Mouse (Mus musculus): Measurements from ENCODE around the gene Cadps2. TPM values are rescaled to one million over a fixed set of nuclear protein-coding genes. Genes with fewer than 3 reads are reported as not detected.

The Cadps2 gene
- polyA plus RNA-seq, 1 experiment from 2014 or later = 7.4 TPM

DNA sequence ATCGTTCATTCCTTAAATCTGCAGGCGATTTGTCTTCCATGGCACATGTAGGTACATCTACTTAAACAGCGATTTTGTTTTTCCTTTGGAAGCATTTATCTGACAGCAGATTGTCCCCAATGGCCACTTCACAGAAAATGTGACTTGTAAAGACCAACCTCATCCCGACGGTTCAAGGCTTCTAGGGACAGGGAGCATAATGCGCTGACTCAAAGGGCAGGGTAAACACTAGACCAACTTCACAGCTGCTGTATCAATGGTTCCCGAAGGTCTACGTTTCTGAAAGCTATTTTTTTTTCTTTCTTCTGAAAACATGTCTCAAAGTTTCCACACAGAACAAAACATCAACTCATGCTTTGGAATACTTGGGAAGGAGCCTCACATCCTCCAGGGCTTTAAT is 524.3 kb downstream of the Cadps2 start:
- H3K27me3 ChIP-seq (ENCODE audit: control insufficient read depth, insufficient read depth, low read depth, low read length) = no peaks in the 10 kb centered on the region
- no peaks in the 10 kb centered on the region for H3K4me1 ChIP-seq (replicated peaks; ENCODE audit: control insufficient read depth, insufficient read depth, low read length)
- no peaks in the 10 kb centered on the region for H3K9me3 ChIP-seq (ENCODE audit: control insufficient read depth, low read length)
- H3K36me3 ChIP-seq (ENCODE audit: control insufficient read depth, insufficient read depth, low read length) = no peaks in the 10 kb centered on the region
- H3K27ac ChIP-seq (ENCODE audit: low read length) = no peak overlapping the region
- no peak overlapping the region for H3K4me2 ChIP-seq (ENCODE audit: low read depth, low read length)
- ATAC-seq (ENCODE audit: low read depth) = no peak
- H3K4me3 ChIP-seq (ENCODE audit: low read length) = no peak overlapping the region
- 63% methylated on average over 8 of the region's 8 CpGs for WGBS
- no peak overlapping the region for H3K9ac ChIP-seq (ENCODE audit: low read length)

DNA sequence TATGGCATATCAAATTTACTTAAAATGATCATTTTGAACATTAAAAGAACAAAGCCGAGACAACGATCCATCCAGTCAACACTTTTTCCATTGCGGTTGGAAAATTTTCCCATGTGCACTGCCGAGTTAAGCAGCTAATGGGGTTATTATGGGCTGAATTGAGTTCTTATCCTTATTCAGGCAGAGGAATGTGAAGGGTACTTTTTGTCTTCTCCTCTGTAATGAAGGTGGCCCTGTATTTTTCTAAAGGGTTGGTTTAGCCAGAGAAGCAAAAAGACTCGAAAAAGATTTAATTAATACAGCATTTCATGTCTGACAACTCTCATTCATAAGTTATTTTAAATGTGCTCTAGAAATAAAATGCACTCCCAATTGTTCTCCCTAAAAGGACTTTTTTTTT is 524.9 kb downstream of the Cadps2 start:
- no peak for ATAC-seq (ENCODE audit: low read depth)
- no peaks in the 10 kb centered on the region for H3K4me1 ChIP-seq (replicated peaks; ENCODE audit: control insufficient read depth, insufficient read depth, low read length)

DNA sequence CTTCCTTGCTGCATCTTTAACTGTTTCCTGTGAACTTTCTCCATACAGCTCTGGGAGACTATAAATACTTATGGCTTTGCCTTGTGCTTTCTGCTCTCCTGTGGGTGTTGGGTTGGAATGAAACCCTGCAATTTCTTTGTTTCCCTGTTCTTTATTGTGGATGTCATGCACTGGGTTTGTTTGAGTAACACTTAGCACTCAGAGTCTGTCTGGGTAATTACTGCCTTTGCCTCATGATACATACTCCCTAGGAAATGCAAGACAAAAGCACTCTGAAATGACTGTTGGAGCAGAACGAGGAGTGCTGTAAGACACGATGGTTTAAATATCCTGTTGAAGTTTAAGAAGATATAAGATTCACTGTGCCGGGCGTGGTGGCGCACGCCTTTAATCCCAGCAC is 533.2 kb downstream of the Cadps2 start:
- Histone ChIP-seq H3K4me3 (ENCODE audit: low read length) (no peak overlapping the region), H3K9me3 (ENCODE audit: control insufficient read depth, low read length) (no peaks in the 10 kb centered on the region), H3K27ac (ENCODE audit: low read length) (no peak overlapping the region), H3K36me3 (ENCODE audit: control insufficient read depth, insufficient read depth, low read length) (no peaks in the 10 kb centered on the region), H3K4me2 (ENCODE audit: low read depth, low read length) (no peak overlapping the region), H3K9ac (ENCODE audit: low read length) (no peak overlapping the region), H3K27me3 (ENCODE audit: control insufficient read depth, insufficient read depth, low read depth, low read length) (no peaks in the 10 kb centered on the region), H3K4me1 (replicated peaks; ENCODE audit: control insufficient read depth, insufficient read depth, low read length) (no peaks in the 10 kb centered on the region)
- 88% methylated on average over 6 of the region's 6 CpGs for WGBS
- no peak for ATAC-seq (ENCODE audit: low read depth)

More for the DNA sequence above, 524.9 kb downstream of the Cadps2 start:
- 76% methylated on average over 5 of the region's 5 CpGs for WGBS
- Histone ChIP-seq H3K9ac (ENCODE audit: low read length) (no peak overlapping the region), H3K36me3 (ENCODE audit: control insufficient read depth, insufficient read depth, low read length) (no peaks in the 10 kb centered on the region), H3K4me2 (ENCODE audit: low read depth, low read length) (no peak overlapping the region), H3K4me3 (ENCODE audit: low read length) (no peak overlapping the region), H3K27ac (ENCODE audit: low read length) (no peak overlapping the region), H3K9me3 (ENCODE audit: control insufficient read depth, low read length) (no peaks in the 10 kb centered on the region), H3K27me3 (ENCODE audit: control insufficient read depth, insufficient read depth, low read depth, low read length) (no peaks in the 10 kb centered on the region)

DNA sequence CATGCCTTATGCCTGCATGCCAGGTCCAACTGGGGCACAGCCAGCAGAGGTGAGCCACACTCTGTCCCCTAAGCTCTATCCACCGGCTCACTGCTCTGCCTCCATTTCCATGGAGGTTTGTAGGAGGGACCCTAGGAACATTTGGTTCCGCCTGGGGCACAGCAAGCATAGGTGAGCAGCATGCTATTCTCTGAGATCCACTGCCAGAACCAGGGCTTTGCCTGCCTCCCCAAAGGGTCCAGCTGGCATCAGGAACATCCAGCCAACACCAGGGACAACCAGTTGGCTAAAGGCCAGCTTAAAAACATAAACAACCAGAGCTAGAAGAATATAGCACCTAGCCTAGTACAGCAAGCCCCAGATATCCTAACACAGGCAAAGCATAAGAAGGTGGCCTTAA is 540.6 kb downstream of the Cadps2 start:
- no peaks in the 10 kb centered on the region for H3K4me1 ChIP-seq (replicated peaks; ENCODE audit: control insufficient read depth, insufficient read depth, low read length)
- WGBS = 65% methylated on average over 2 of the region's 2 CpGs
- no peaks in the 10 kb centered on the region for H3K9me3 ChIP-seq (ENCODE audit: control insufficient read depth, low read length)
- H3K27me3 ChIP-seq (ENCODE audit: control insufficient read depth, insufficient read depth, low read depth, low read length) = no peaks in the 10 kb centered on the region
- no peak overlapping the region for H3K4me2 ChIP-seq (ENCODE audit: low read depth, low read length)
- H3K4me3 ChIP-seq (ENCODE audit: low read length) = no peak overlapping the region
- ATAC-seq (ENCODE audit: low read depth) = no peak
- H3K9ac ChIP-seq (ENCODE audit: low read length) = no peak overlapping the region
- H3K27ac ChIP-seq (ENCODE audit: low read length) = no peak overlapping the region
- H3K36me3 ChIP-seq (ENCODE audit: control insufficient read depth, insufficient read depth, low read length) = no peaks in the 10 kb centered on the region

- no peak for ATAC-seq (ENCODE audit: low read depth)
- Histone ChIP-seq H3K36me3 (ENCODE audit: control insufficient read depth, insufficient read depth, low read length) (no peaks in the 10 kb centered on the region), H3K27me3 (ENCODE audit: control insufficient read depth, insufficient read depth, low read depth, low read length) (no peaks in the 10 kb centered on the region), H3K9me3 (ENCODE audit: control insufficient read depth, low read length) (no peaks in the 10 kb centered on the region), H3K27ac (ENCODE audit: low read length) (no peak overlapping the region), H3K4me2 (ENCODE audit: low read depth, low read length) (no peak overlapping the region), H3K4me1 (replicated peaks; ENCODE audit: control insufficient read depth, insufficient read depth, low read length) (no peaks in the 10 kb centered on the region), H3K4me3 (ENCODE audit: low read length) (no peak overlapping the region), H3K9ac (ENCODE audit: low read length) (no peak overlapping the region)
- 87% methylated on average over 4 of the region's 4 CpGs for WGBS
Measured at GRCm38 (mm10) chr6:23294685-23295084, 544.5 kb downstream of the Cadps2 start.

- Histone ChIP-seq H3K4me1 (replicated peaks; ENCODE audit: control insufficient read depth, insufficient read depth, low read length) (no peaks in the 10 kb centered on the region), H3K4me2 (ENCODE audit: low read depth, low read length) (no peak overlapping the region), H3K4me3 (ENCODE audit: low read length) (no peak overlapping the region), H3K27me3 (ENCODE audit: control insufficient read depth, insufficient read depth, low read depth, low read length) (no peaks in the 10 kb centered on the region), H3K27ac (ENCODE audit: low read length) (no peak overlapping the region), H3K9ac (ENCODE audit: low read length) (no peak overlapping the region), H3K36me3 (ENCODE audit: control insufficient read depth, insufficient read depth, low read length) (no peaks in the 10 kb centered on the region), H3K9me3 (ENCODE audit: control insufficient read depth, low read length) (no peaks in the 10 kb centered on the region)
- no peak for ATAC-seq (ENCODE audit: low read depth)
- 71% methylated on average over 4 of the region's 4 CpGs for WGBS
Measured at GRCm38 (mm10) chr6:23288752-23289151, 550.5 kb downstream of the Cadps2 start.

GRCm38 (mm10) chr6:23281514-23281820 is 557.8 kb downstream of the Cadps2 start:
- Histone ChIP-seq H3K4me1 (replicated peaks; ENCODE audit: control insufficient read depth, insufficient read depth, low read length) (no peaks in the 10 kb centered on the region), H3K9me3 (ENCODE audit: control insufficient read depth, low read length) (no peaks in the 10 kb centered on the region), H3K4me2 (ENCODE audit: low read depth, low read length) (no peak overlapping the region), H3K4me3 (ENCODE audit: low read length) (no peak overlapping the region), H3K9ac (ENCODE audit: low read length) (no peak overlapping the region), H3K27ac (ENCODE audit: low read length) (no peak overlapping the region), H3K36me3 (ENCODE audit: control insufficient read depth, insufficient read depth, low read length) (no peaks in the 10 kb centered on the region), H3K27me3 (ENCODE audit: control insufficient read depth, insufficient read depth, low read depth, low read length) (no peaks in the 10 kb centered on the region)
- no peak for ATAC-seq (ENCODE audit: low read depth)
- 61% methylated on average over 9 of the region's 9 CpGs for WGBS

DNA sequence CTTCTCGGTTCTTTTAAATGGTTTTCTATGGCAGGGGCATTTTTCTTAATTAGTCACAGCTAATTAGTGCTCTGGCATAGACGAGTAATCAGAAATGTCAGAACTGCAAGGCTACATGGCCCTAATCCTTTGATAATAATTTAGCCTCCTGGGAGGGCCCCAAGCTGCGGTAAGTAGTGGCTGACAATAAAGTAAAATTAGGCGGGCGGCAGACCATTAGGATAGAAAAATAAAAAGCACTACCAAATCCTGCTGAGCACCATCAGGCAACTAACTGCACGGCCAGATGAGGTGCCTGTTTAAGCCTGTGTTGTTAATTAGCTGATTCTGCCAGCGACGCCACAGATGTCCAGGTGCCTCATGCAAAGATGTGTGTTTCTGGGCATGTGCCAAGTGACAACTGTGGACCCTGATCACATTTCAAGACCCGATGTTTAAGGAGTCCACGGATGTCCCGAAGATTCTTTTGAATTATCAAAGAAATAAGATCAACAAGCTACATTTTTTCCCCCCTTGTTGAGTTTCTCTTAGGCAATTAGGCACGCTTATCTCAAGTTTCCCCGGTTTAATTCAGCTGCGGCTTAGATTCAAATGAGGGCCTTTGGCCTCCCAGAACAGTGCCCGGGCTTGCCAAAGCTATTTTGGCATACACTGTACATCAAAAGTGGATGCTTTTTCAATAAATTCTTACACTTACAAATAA is 558.3 kb downstream of the Cadps2 start:
- ATAC-seq (ENCODE audit: low read depth) = no peak
- no peaks in the 10 kb centered on the region for H3K4me1 ChIP-seq (replicated peaks; ENCODE audit: control insufficient read depth, insufficient read depth, low read length)
- H3K4me3 ChIP-seq (ENCODE audit: low read length) = no peak overlapping the region
- no peaks in the 10 kb centered on the region for H3K27me3 ChIP-seq (ENCODE audit: control insufficient read depth, insufficient read depth, low read depth, low read length)
- no peak overlapping the region for H3K9ac ChIP-seq (ENCODE audit: low read length)
- H3K36me3 ChIP-seq (ENCODE audit: control insufficient read depth, insufficient read depth, low read length) = no peaks in the 10 kb centered on the region
- H3K27ac ChIP-seq (ENCODE audit: low read length) = no peak overlapping the region
- H3K4me2 ChIP-seq (ENCODE audit: low read depth, low read length) = no peak overlapping the region
- H3K9me3 ChIP-seq (ENCODE audit: control insufficient read depth, low read length) = no peaks in the 10 kb centered on the region
- WGBS = 50% methylated on average over 15 of the region's 15 CpGs

- Histone ChIP-seq H3K4me2 (ENCODE audit: low read depth, low read length) (no peak overlapping the region), H3K27ac (ENCODE audit: low read length) (no peak overlapping the region), H3K9me3 (ENCODE audit: control insufficient read depth, low read length) (no peaks in the 10 kb centered on the region), H3K4me3 (ENCODE audit: low read length) (no peak overlapping the region), H3K27me3 (ENCODE audit: control insufficient read depth, insufficient read depth, low read depth, low read length) (peaks cover 9% of the 10 kb centered on the region), H3K9ac (ENCODE audit: low read length) (no peak overlapping the region), H3K36me3 (ENCODE audit: control insufficient read depth, insufficient read depth, low read length) (no peaks in the 10 kb centered on the region), H3K4me1 (replicated peaks; ENCODE audit: control insufficient read depth, insufficient read depth, low read length) (no peaks in the 10 kb centered on the region)
- 75% methylated on average over 4 of the region's 4 CpGs for WGBS
- no peak for ATAC-seq (ENCODE audit: low read depth)
Measured at GRCm38 (mm10) chr6:23273483-23273882, 565.7 kb downstream of the Cadps2 start.

- H3K4me2 ChIP-seq (ENCODE audit: low read depth, low read length) = no peak overlapping the region
- H3K27me3 ChIP-seq (ENCODE audit: control insufficient read depth, insufficient read depth, low read depth, low read length) = peaks cover 9% of the 10 kb centered on the region
- WGBS = 11% methylated on average over 11 of the region's 11 CpGs
- no peak for ATAC-seq (ENCODE audit: low read depth)
- no peaks in the 10 kb centered on the region for H3K9me3 ChIP-seq (ENCODE audit: control insufficient read depth, low read length)
- H3K9ac ChIP-seq (ENCODE audit: low read length) = no peak overlapping the region
- no peak overlapping the region for H3K27ac ChIP-seq (ENCODE audit: low read length)
- no peak overlapping the region for H3K4me3 ChIP-seq (ENCODE audit: low read length)
- H3K36me3 ChIP-seq (ENCODE audit: control insufficient read depth, insufficient read depth, low read length) = no peaks in the 10 kb centered on the region
- no peaks in the 10 kb centered on the region for H3K4me1 ChIP-seq (replicated peaks; ENCODE audit: control insufficient read depth, insufficient read depth, low read length)
Measured at GRCm38 (mm10) chr6:23272979-23273378, 566.2 kb downstream of the Cadps2 start.

Data from lung, embryonic 16.5 days (tissue).